Mouse (Mus musculus) MEL (cell line): ENCODE results near the gene Inppl1.

Experiments used
- CTCF ChIP-seq, 3 experiments: IDR thresholded peaks in 2 of 3; conservative IDR thresholded peaks in 1 of 3; 2 replicates each; pipeline ENCODE4 v1.5.1; 2011 to 2012; ENCODE audit warnings: low read length in 3 of 3, low read depth in 2 of 3, mild to moderate bottlenecking in 2 of 3, improper control_type of control experiment in 1 of 3, inconsistent platforms in 1 of 3, mixed read lengths in 1 of 3, moderate library complexity in 1 of 3; ENCODE audit not compliant: control insufficient read depth in 1 of 3, insufficient read depth in 1 of 3, poor library complexity in 1 of 3, severe bottlenecking in 1 of 3
- E2F4 ChIP-seq: IDR thresholded peaks from 2 replicates; pipeline ENCODE4 v1.6.1; 2011; ENCODE audit warnings: low read depth, low read length, improper control_type of control experiment, borderline replicate concordance
- EP300 ChIP-seq, 2 experiments: IDR thresholded peaks; 2 replicates each; pipeline ENCODE4 v1.6.1; 2011; ENCODE audit warnings: improper control_type of control experiment in 2 of 2, low read length in 2 of 2, low read depth in 1 of 2, mild to moderate bottlenecking in 1 of 2
- GATA1 ChIP-seq: IDR thresholded peaks from 2 replicates; pipeline ENCODE4 v1.6.1; 2011; ENCODE audit warnings: low read depth, low read length, improper control_type of control experiment
- MAZ ChIP-seq: IDR thresholded peaks from 2 replicates; pipeline ENCODE4 v1.6.1; 2012; ENCODE audit warnings: low read depth, mild to moderate bottlenecking, inconsistent platforms, low read length, improper control_type of control experiment
- POLR2A ChIP-seq, 2 experiments: IDR thresholded peaks; 2 replicates each; pipeline ENCODE4 v1.6.1; 2011 to 2012; ENCODE audit warnings: low read length in 2 of 2, mild to moderate bottlenecking in 2 of 2, control low read depth in 1 of 2, improper control_type of control experiment in 1 of 2, low read depth in 1 of 2, moderate library complexity in 1 of 2; ENCODE audit not compliant: control insufficient read depth in 1 of 2, insufficient read depth in 1 of 2, poor library complexity in 1 of 2
- POLR2AphosphoS2 ChIP-seq: IDR thresholded peaks from 2 replicates; pipeline ENCODE4 v1.6.1; 2011; ENCODE audit warnings: low read length, improper control_type of control experiment
- ZNF384 ChIP-seq: IDR thresholded peaks from 2 replicates; pipeline ENCODE4 v1.6.1; 2012; ENCODE audit warnings: low read depth, mild to moderate bottlenecking, inconsistent platforms, low read length, improper control_type of control experiment

- TF ChIP-seq E2F4 (no peak), POLR2AphosphoS2 (no peak), CTCF (IDR thresholded peaks at IDR 0.05 in 2 of 3, conservative IDR thresholded peaks at IDR 0.05 in 1 of 3; ENCODE audit: control insufficient read depth in 1 of 3, insufficient read depth in 1 of 3, low read depth in 2 of 3, low read length in 3 of 3, poor library complexity in 1 of 3, severe bottlenecking in 1 of 3) (no peak), MAZ (no peak), ZNF384 (no peak), POLR2A (IDR thresholded peaks at IDR 0.05; ENCODE audit: control insufficient read depth in 1 of 2, insufficient read depth in 1 of 2, low read depth in 1 of 2, low read length in 2 of 2, poor library complexity in 1 of 2) (no peak), GATA1 (no peak), EP300 (IDR thresholded peaks at IDR 0.05; ENCODE audit: low read depth in 1 of 2, low read length in 2 of 2) (no peak)
These were observed 44.6 kb upstream of the Inppl1 start for GRCm38 (mm10) chr7:101882413-101883154.
